Mouse (Mus musculus) stomach, postnatal 0 days (tissue): ENCODE measurements at regions not wholly inside any gene's neighbourhood (a gene's known extent, or its start where the extent isn't known, plus 50 kb on each side); places are given as distances from the start of the nearest gene placed in this dataset.

ENCODE experiments used
- CTCF ChIP-seq: IDR thresholded peaks from 2 replicates; pipeline ENCODE4 v1.5.1; 2016; ENCODE audit warnings: antibody characterized with exemption, low read depth, mild to moderate bottlenecking, moderate library complexity
- EP300 ChIP-seq: optimal IDR thresholded peaks from 2 replicates; pipeline ENCODE3; 2016; ENCODE audit warnings: antibody characterized with exemption

- TF ChIP-seq EP300: no peak
- no peak for TF ChIP-seq CTCF
Observed at GRCm38 (mm10) chr3:35560425-35560824, 193.5 kb upstream of the Atp11b start.
